In the genomic region with DNA sequence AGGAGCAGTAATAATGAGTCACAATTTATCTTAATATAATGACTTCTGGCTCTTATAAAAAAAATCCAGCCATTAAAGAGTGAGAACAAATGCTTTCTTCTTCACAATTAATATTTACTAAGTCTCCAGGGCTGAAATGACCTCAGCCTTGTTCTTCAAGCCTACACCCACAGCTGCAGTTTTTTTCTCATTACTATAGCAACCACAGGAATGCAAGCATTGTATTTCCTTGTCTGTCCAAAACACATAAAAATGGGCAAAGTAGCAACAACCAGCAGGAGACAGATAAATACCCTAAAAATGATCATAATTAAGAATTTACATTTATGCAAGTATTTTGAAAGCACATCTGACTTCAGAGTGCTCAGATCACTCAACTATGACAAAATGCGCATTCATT, we compare ENCODE assay signal across 14 mouse cellular contexts.
A peak's percentile ranks its signal among the peaks of the same experiment; 100 is the strongest.
DNase-seq lines count a peak whose midpoint lies in the region; ATAC-seq lines count a peak whose summit lies in the region.
"Had no signal": no experiment of that assay in that cellular context is flagged by ENCODE, and none has a peak within 500 bp of the region (broad histone marks: within the 10 kb centered on the region; RNA-seq: fewer than 3 reads in every experiment).

No protein-coding gene starts in this region.

- H3K4me1 ChIP-seq in forebrain, embryonic 16.5 days (replicated peaks; ENCODE audit: control insufficient read depth, insufficient read depth, low read length), result no peaks in the 10 kb centered on the region
- peaks cover 3% of the 10 kb centered on the region for H3K4me1 ChIP-seq in midbrain, embryonic 16.5 days (ENCODE audit: control insufficient read depth, insufficient read depth, low read length)

- no peaks in the 10 kb centered on the region for H3K36me3 ChIP-seq in forebrain, embryonic 16.5 days (ENCODE audit: control insufficient read depth, insufficient read depth)
- H3K36me3 ChIP-seq in midbrain, embryonic 16.5 days (ENCODE audit: control insufficient read depth, insufficient read depth, low read length), result no peaks in the 10 kb centered on the region
- H3K36me3 ChIP-seq: limb, embryonic 12.5 days had no signal

- ATAC-seq in forebrain, embryonic 16.5 days, result 0 out of 2 replicates have a peak, but pooled peaks have one; percentile 26
- peak; percentile 85 for ATAC-seq in midbrain, embryonic 16.5 days
- ATAC-seq: CD4-positive, CD25-positive, alpha-beta regulatory T cell, adult 4 months had no signal

- H3K27me3 ChIP-seq in forebrain, embryonic 16.5 days (replicated peaks; ENCODE audit: control insufficient read depth, insufficient read depth, low read length), result no peaks in the 10 kb centered on the region
- no peaks in the 10 kb centered on the region for H3K27me3 ChIP-seq in midbrain, embryonic 16.5 days (ENCODE audit: control insufficient read depth, insufficient read depth, low read depth, low read length)
- H3K27me3 ChIP-seq: limb, embryonic 12.5 days had no signal

- H3K4me2 ChIP-seq in forebrain, embryonic 16.5 days (ENCODE audit: low read length), result no peak overlapping the region
- no peak overlapping the region for H3K4me2 ChIP-seq in midbrain, embryonic 16.5 days (ENCODE audit: low read length)
- H3K4me2 ChIP-seq: limb, embryonic 12.5 days had no signal

- no peaks in the 10 kb centered on the region for H3K9me3 ChIP-seq in forebrain, embryonic 16.5 days (ENCODE audit: control insufficient read depth, low read length)
- H3K9me3 ChIP-seq in midbrain, embryonic 16.5 days (replicated peaks; ENCODE audit: control insufficient read depth, low read length, poor library complexity, severe bottlenecking), result no peaks in the 10 kb centered on the region
- H3K9me3 ChIP-seq: limb, embryonic 12.5 days had no signal

- peak; percentile 3 for DNase-seq in kidney, adult 9 months
- DNase-seq in kidney, adult 18-20 months, result no peak
- DNase-seq in brain, embryonic 18.5 days (ENCODE audit: low read depth, low spot score), result peak; percentile 16
- DNase-seq in adrenal gland, adult (ENCODE audit: inconsistent age in 2 of 2, low spot score in 1 of 2), result no peak
- no peak for DNase-seq in spleen, postnatal 36 days (ENCODE audit: low spot score in 2 of 2)
- DNase-seq: cerebellum, postnatal 10 days; heart, postnatal 4 days; layer of hippocampus, postnatal 36 days; lung, adult 18-20 months; retina, postnatal 1 day had no signal

- WGBS in forebrain, embryonic 16.5 days, result 31% methylated on average over 1 of the region's 1 CpGs
- 62% methylated on average over 1 of the region's 1 CpGs for WGBS in midbrain, embryonic 16.5 days

- no peak overlapping the region for H3K27ac ChIP-seq in forebrain, embryonic 16.5 days (ENCODE audit: low read length)
- no peak overlapping the region for H3K27ac ChIP-seq in midbrain, embryonic 16.5 days (ENCODE audit: low read length)
- H3K27ac ChIP-seq: limb, embryonic 12.5 days had no signal

- no peak overlapping the region for H3K9ac ChIP-seq in forebrain, embryonic 16.5 days (replicated peaks; ENCODE audit: low read depth, low read length)
- no peak overlapping the region for H3K9ac ChIP-seq in midbrain, embryonic 16.5 days (ENCODE audit: low read depth, low read length)
- H3K9ac ChIP-seq: limb, embryonic 12.5 days had no signal

- H3K4me3 ChIP-seq in forebrain, embryonic 16.5 days (replicated peaks; ENCODE audit: low read length), result no peak overlapping the region
- no peak overlapping the region for H3K4me3 ChIP-seq in midbrain, embryonic 16.5 days (ENCODE audit: low read depth, low read length)
- H3K4me3 ChIP-seq: limb, embryonic 12.5 days had no signal

Comparison
In these comparisons a context has a peak if more than half of its experiments do, and no peak if none do; other contexts are left out.
1. DNase-seq: peak in kidney, adult 9 months (single experiment) and brain, embryonic 18.5 days (single experiment); none in kidney, adult 18-20 months (single experiment), adrenal gland, adult (0 of 2) and spleen, postnatal 36 days (0 of 2).